Mouse (Mus musculus) thymus, adult 2 months (tissue): ENCODE results near the gene Acpp.

Experiments
- CTCF ChIP-seq: fragments of 200-500 bp; IDR thresholded peaks from 2 replicates; pipeline ENCODE4 v1.5.1; 2012; ENCODE audit warnings: mild to moderate bottlenecking, control low read depth, low read length, moderate library complexity, borderline replicate concordance; ENCODE audit not compliant: control insufficient read depth, poor library complexity, insufficient read depth; ENCODE audit errors: extremely low read depth
- POLR2A ChIP-seq: fragments of 200-500 bp; IDR thresholded peaks from 2 replicates; pipeline ENCODE4 v1.6.1; 2012; ENCODE audit warnings: mild to moderate bottlenecking, low read length, control low read depth, moderate library complexity; ENCODE audit not compliant: control insufficient read depth, poor library complexity, insufficient read depth; ENCODE audit errors: extremely low read depth

DNA sequence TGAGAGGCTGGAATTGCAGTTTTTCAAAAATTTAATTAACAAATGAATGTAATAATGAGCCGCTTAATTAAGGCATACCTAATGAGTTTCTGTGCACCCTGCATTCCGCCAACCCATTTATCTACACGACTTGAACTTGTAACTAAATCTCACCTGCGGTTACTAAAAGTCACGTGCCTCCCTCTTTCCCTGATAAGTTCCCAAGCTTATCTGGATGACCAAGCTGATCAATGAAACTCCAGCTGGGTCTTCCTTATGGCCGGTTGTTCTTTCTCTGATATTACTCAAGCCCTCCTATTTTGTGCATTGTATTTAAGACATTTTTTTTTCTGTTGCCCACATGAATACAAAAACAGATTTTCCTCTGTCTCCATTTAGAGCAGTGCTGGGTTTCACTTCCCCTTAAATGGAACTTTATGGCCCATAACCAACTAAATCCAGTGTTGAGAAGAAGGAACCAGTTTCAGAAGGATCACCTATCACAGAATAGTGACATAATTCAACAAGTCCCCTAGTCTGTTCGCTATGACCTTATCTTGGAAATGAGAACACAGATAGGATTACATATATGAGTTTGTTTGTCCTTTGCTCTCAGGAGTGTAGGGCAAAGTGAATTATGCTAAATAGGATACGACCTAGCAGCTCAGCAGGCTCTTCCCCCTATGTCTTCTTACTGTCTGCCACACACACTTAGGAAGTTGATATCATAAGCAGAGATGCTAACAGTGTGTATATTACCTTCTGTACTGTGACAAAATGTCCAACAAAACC lies 56.6 kb downstream of the Acpp start:
- no peak for TF ChIP-seq CTCF
- TF ChIP-seq POLR2A = no peak
